Mouse (Mus musculus): ENCODE results near the gene Traf3. TPM values are rescaled to one million over a fixed set of nuclear protein-coding genes. Genes with fewer than 3 reads are reported as not detected.

Traf3 gene
- polyA plus RNA-seq, 1 experiment = 0.12 TPM

DNA sequence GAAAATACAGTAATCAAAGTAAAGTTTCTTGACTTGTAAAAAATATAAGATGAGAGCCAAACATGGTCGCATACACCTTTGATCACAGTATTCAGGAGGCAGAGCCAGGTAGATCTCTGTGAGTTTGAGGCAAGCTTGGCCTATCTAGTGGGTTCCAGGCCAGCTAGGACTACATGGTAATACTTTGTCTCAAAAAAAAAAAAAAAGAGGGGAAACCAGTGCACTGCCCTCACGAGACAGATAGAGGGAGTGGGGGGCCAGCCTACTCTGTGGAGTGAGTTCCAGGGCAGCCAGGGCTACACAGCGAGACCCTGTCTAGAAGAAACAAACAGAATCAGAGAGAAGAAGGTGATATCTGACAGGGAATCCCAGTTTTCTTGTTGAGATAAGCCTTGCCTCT lies 41.5 kb downstream of the Traf3 start:
- no peaks in the 10 kb centered on the region for H3K4me1 ChIP-seq (ENCODE audit: control insufficient read depth)
- no peaks in the 10 kb centered on the region for H3K27me3 ChIP-seq (ENCODE audit: control insufficient read depth)
- H3K4me3 ChIP-seq (replicated peaks) = no peak overlapping the region
- H3K36me3 ChIP-seq (ENCODE audit: control insufficient read depth) = no peaks in the 10 kb centered on the region
- no peak for TF ChIP-seq TAL1 (IDR thresholded peaks at IDR 0.05; ENCODE audit: low read length)
- TF ChIP-seq GATA1 (IDR thresholded peaks at IDR 0.05; ENCODE audit: low read length) = no peak
- H3K9me3 ChIP-seq (ENCODE audit: control insufficient read depth, low read length) = no peaks in the 10 kb centered on the region

DNA sequence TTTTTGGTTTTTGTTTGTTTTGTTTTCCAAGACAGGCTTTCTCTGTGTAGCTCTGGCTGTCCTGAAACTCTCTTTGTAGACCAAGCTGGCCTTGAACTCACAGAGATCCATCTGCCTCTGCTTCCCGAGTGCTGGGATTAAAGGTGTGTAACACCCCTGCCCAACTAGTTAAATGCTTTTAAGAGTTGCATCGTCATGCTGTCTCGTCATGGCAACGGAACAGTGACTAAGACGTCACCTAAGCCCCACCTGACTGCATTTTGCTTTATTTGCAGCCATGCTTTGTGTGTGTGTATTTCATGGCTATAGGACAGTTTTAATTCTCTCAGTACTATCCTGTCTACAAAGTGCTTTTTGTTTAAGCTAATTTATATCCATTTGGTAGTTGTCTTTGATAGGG lies 45.6 kb downstream of the Traf3 start:
- TF ChIP-seq TAL1 (IDR thresholded peaks at IDR 0.05; ENCODE audit: low read length) = no peak
- TF ChIP-seq GATA1 (IDR thresholded peaks at IDR 0.05; ENCODE audit: low read length) = no peak
- Histone ChIP-seq H3K27me3 (ENCODE audit: control insufficient read depth) (no peaks in the 10 kb centered on the region), H3K36me3 (ENCODE audit: control insufficient read depth) (no peaks in the 10 kb centered on the region), H3K9me3 (ENCODE audit: control insufficient read depth, low read length) (no peaks in the 10 kb centered on the region), H3K4me3 (replicated peaks) (no peak overlapping the region), H3K4me1 (ENCODE audit: control insufficient read depth) (peaks cover 5% of the 10 kb centered on the region)

DNA sequence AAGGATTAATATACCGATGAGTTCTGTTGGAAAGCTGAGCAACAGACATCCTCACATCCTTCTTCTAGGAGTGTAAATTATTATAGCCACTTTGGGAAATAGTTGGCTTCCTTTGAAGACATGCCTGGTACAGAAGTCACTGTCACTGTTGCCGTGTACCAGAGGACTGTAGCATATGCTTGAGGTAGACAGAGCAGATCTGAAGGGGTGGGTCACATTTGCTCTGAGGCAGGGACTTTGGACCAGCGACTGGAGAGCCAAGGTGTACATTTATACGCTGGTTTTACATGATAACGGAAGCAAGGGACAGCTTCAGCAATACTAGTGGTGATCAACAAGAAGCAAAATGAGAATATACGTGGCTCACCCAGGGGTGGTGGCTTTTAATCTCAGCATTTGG lies 52.7 kb downstream of the Traf3 start:
- no peak overlapping the region for H3K4me3 ChIP-seq (replicated peaks)
- peaks cover 5% of the 10 kb centered on the region for H3K4me1 ChIP-seq (ENCODE audit: control insufficient read depth)
- peaks cover 10% of the 10 kb centered on the region for H3K36me3 ChIP-seq (ENCODE audit: control insufficient read depth)
- no peak for TF ChIP-seq GATA1 (IDR thresholded peaks at IDR 0.05; ENCODE audit: low read length)
- no peak for TF ChIP-seq TAL1 (IDR thresholded peaks at IDR 0.05; ENCODE audit: low read length)
- H3K9me3 ChIP-seq (ENCODE audit: control insufficient read depth, low read length) = peaks cover 2% of the 10 kb centered on the region; the same call in 1 of the 2 replicates
- H3K27me3 ChIP-seq (ENCODE audit: control insufficient read depth) = no peaks in the 10 kb centered on the region

DNA sequence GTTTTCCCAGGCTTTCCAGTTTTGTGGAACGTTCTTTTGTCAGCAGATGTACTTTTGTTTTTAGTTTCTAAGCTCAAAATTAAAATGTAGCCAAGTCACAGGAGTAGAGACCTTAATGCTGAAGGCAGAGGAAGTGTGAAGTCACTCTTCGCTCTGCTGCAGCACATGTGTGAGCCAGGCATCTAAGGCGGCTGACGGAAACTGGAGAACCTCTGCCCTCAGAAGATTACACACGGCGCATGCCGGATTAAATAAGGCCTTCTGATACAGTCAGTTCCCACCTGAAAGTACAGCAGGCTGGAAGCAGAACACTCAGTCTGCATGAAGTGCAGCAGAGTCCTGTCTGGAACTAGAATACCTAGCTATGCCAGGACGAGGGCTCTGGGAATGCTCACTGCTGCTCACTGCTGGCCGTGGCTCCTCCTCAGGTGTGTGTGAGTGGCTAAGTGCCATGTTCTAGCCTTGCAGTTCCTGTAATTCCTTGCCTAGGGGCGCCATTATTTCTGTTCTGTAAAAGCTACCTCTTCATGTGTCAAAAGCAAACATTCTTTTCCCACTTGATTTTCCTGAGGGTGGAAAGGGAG lies 59.1 kb downstream of the Traf3 start:
- Histone ChIP-seq H3K36me3 (ENCODE audit: control insufficient read depth) (peaks cover 14% of the 10 kb centered on the region), H3K4me3 (replicated peaks) (no peak overlapping the region), H3K4me1 (ENCODE audit: control insufficient read depth) (no peaks in the 10 kb centered on the region), H3K9me3 (ENCODE audit: control insufficient read depth, low read length) (peaks cover 2% of the 10 kb centered on the region; the same call in 1 of the 2 replicates), H3K27me3 (ENCODE audit: control insufficient read depth) (no peaks in the 10 kb centered on the region)
- TF ChIP-seq GATA1 (IDR thresholded peaks at IDR 0.05; ENCODE audit: low read length) = no peak
- no peak for TF ChIP-seq TAL1 (IDR thresholded peaks at IDR 0.05; ENCODE audit: low read length)

DNA sequence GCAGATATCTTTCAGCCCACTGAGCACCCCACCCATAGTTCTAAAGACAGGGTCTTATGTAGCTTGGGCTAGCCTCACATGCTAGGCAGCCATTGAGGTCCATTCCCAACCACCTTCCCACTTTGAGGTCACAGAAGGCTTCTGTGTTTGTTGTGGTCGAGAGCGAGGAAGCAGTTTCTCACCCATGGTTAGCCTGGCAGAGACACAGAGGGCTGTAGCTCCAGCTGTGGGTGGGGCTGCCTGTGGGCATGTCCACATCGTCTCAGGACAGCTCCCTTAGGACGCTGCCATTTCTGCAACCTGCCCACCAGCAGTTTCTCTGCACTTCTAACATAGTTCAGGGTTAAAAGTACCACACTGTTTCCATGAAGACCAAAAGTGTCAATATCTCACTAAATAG lies 61.2 kb downstream of the Traf3 start:
- Histone ChIP-seq H3K36me3 (ENCODE audit: control insufficient read depth) (peaks cover 5% of the 10 kb centered on the region), H3K4me3 (replicated peaks) (no peak overlapping the region), H3K9me3 (ENCODE audit: control insufficient read depth, low read length) (no peaks in the 10 kb centered on the region), H3K27me3 (ENCODE audit: control insufficient read depth) (no peaks in the 10 kb centered on the region), H3K4me1 (ENCODE audit: control insufficient read depth) (no peaks in the 10 kb centered on the region)
- no peak for TF ChIP-seq TAL1 (IDR thresholded peaks at IDR 0.05; ENCODE audit: low read length)
- TF ChIP-seq GATA1 (IDR thresholded peaks at IDR 0.05; ENCODE audit: low read length) = no peak

DNA sequence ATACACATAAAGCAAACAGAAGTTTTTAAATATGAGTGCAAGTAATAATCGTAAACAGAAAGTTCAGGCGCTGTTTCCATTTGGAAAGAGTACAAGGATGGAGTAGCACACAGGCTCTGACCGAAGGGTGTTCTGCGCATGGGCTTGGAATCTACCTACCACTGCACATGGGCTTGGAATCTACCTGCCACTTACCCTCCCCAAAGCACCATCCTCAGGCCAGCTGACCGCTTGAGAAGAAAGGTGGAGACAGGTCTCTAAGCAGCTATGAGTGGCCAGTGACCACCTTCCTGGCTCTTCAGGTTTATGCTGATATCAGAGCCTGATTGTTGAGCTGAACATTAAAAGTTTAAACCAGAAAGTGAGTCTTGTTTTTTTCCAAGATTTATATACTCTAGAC lies 62.3 kb downstream of the Traf3 start:
- no peaks in the 10 kb centered on the region for H3K9me3 ChIP-seq (ENCODE audit: control insufficient read depth, low read length)
- TF ChIP-seq TAL1 (IDR thresholded peaks at IDR 0.05; ENCODE audit: low read length) (no peak), GATA1 (IDR thresholded peaks at IDR 0.05; ENCODE audit: low read length) (no peak)
- H3K4me3 ChIP-seq (replicated peaks) = no peak overlapping the region
- H3K27me3 ChIP-seq (ENCODE audit: control insufficient read depth) = no peaks in the 10 kb centered on the region
- peaks cover 4% of the 10 kb centered on the region; the same call in 1 of the 2 replicates for H3K36me3 ChIP-seq (ENCODE audit: control insufficient read depth)
- H3K4me1 ChIP-seq (ENCODE audit: control insufficient read depth) = no peaks in the 10 kb centered on the region; the same call in 1 of the 2 replicates

DNA sequence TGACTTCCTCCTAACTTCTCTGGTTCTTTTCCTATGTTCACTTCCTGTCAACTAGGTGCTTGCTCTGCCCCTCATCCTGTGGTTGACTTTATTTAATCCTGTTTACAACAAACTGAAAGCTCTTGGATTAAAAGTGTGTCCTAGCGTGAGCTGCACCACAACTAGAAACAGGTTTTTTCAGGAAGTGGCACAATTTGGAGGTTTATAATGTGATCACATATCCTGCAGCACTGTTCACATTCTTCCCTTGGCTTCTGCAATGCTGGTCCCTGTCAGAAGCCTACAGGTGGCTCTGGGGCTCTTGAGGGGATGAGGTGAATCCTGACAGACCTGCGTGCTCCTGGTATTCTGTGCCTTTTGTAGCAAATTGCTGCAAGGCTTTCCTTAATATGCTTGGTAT lies 64.6 kb downstream of the Traf3 start:
- Histone ChIP-seq H3K27me3 (ENCODE audit: control insufficient read depth) (no peaks in the 10 kb centered on the region), H3K4me3 (replicated peaks) (no peak overlapping the region), H3K36me3 (ENCODE audit: control insufficient read depth) (peaks cover 2% of the 10 kb centered on the region), H3K4me1 (ENCODE audit: control insufficient read depth) (peaks cover 10% of the 10 kb centered on the region), H3K9me3 (ENCODE audit: control insufficient read depth, low read length) (no peaks in the 10 kb centered on the region)
- no peak for TF ChIP-seq TAL1 (IDR thresholded peaks at IDR 0.05; ENCODE audit: low read length)
- no peak for TF ChIP-seq GATA1 (IDR thresholded peaks at IDR 0.05; ENCODE audit: low read length)

DNA sequence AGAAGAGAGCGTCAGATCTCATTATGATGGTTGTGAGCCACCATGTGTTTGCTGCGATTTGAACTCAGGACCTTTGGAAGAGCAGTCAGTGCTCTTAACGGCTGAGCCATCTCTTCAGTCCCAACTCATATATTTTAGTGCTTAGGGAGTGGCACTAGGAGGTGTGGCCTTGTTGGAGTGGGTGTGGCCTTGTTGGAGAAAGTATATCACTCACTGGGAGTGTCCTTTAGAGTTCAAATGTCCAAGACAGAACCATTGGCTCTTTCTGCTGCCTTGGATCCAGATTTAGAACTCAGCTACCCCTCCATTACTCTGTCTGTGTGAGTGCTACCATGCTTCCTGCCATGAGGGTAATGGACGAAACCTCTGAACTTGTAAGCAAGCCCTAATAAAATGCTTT lies 67.6 kb downstream of the Traf3 start:
- H3K4me3 ChIP-seq (replicated peaks) = no peak overlapping the region
- TF ChIP-seq TAL1 (IDR thresholded peaks at IDR 0.05; ENCODE audit: low read length) (no peak), GATA1 (IDR thresholded peaks at IDR 0.05; ENCODE audit: low read length) (no peak)
- H3K27me3 ChIP-seq (ENCODE audit: control insufficient read depth) = no peaks in the 10 kb centered on the region
- H3K4me1 ChIP-seq (ENCODE audit: control insufficient read depth) = peaks cover 10% of the 10 kb centered on the region
- H3K36me3 ChIP-seq (ENCODE audit: control insufficient read depth) = peaks cover 17% of the 10 kb centered on the region
- H3K9me3 ChIP-seq (ENCODE audit: control insufficient read depth, low read length) = no peaks in the 10 kb centered on the region

DNA sequence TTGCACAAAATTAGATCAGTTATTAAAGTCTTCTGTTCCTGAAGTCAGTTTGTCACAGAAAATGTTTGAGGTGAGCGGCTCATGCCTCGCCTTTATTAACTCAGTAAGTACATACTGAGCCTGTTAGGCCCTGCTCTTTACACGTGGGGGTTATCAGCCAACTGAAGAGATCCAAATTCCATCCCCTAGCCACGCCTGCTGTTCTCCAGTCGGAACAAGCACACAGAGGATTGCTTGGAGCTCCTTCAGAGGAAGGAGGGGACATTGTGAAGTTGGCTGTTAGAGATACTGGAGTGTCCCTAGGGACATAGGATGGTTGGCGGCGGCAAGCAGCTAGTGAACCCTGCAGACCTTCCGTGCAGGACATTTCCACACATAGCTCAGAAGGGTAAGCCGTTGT lies 68.2 kb downstream of the Traf3 start:
- Histone ChIP-seq H3K9me3 (ENCODE audit: control insufficient read depth, low read length) (no peaks in the 10 kb centered on the region), H3K27me3 (ENCODE audit: control insufficient read depth) (no peaks in the 10 kb centered on the region), H3K4me3 (replicated peaks) (no peak overlapping the region), H3K4me1 (ENCODE audit: control insufficient read depth) (peaks cover 10% of the 10 kb centered on the region), H3K36me3 (ENCODE audit: control insufficient read depth) (peaks cover 19% of the 10 kb centered on the region)
- TF ChIP-seq TAL1 (IDR thresholded peaks at IDR 0.05; ENCODE audit: low read length) (no peak), GATA1 (IDR thresholded peaks at IDR 0.05; ENCODE audit: low read length) (no peak)

DNA sequence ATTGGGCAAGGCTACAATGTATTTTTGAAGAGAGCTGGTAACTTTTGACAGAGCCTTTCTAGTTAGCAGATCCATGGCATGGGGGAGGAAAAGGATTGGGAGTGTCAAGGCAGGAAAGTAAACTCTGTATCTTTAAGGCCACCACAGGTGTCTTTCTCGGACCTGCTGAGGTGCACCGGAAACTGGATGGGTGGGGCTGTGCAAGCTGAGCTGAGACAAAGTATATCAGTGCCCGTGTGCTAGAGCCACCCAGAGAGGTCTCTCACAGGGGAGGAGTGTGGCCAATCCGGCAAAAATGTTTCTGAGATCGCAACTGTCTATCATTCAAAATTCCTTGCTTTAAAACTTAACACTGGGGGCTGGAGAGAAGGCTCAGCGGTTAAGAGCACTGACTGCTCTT lies 69.5 kb downstream of the Traf3 start:
- H3K36me3 ChIP-seq (ENCODE audit: control insufficient read depth) = peaks cover 19% of the 10 kb centered on the region
- no peak for TF ChIP-seq GATA1 (IDR thresholded peaks at IDR 0.05; ENCODE audit: low read length)
- no peak for TF ChIP-seq TAL1 (IDR thresholded peaks at IDR 0.05; ENCODE audit: low read length)

More for the DNA sequence above, 69.5 kb downstream of the Traf3 start:
- Histone ChIP-seq H3K27me3 (ENCODE audit: control insufficient read depth) (no peaks in the 10 kb centered on the region), H3K4me3 (replicated peaks) (no peak overlapping the region), H3K4me1 (ENCODE audit: control insufficient read depth) (peaks cover 10% of the 10 kb centered on the region), H3K9me3 (ENCODE audit: control insufficient read depth, low read length) (no peaks in the 10 kb centered on the region)

Data from erythroblast, embryonic 14.5 days (primary cell).